Mouse (Mus musculus): ENCODE data around the gene Dnaaf5. TPM values are rescaled to one million over a fixed set of nuclear protein-coding genes. Genes with fewer than 3 reads are reported as not detected.

Gene Dnaaf5
- total RNA-seq, 2 experiments from 2014 or later: 8.0 to 8.4 TPM

DNA sequence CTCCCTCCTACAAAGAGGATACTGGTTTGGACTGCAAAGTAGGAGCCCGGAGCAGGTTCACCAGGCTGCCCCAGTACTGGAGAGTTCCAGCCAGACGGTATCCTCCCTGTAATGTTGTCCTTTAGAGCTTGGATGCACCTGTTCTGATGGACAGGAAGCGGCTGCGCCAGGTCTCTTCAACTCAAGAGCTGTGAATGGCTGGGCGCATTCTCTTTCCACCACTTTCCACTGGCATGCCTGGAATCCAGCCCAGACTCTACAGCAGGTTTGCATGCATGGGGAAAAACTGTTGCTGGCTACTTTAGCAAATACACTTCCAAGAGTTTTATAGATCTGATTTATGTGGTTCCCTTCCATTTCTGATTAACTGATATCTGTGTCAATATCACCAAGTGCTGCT is 8.7 kb upstream of the Dnaaf5 start:
- DNase-seq: no peak

DNA sequence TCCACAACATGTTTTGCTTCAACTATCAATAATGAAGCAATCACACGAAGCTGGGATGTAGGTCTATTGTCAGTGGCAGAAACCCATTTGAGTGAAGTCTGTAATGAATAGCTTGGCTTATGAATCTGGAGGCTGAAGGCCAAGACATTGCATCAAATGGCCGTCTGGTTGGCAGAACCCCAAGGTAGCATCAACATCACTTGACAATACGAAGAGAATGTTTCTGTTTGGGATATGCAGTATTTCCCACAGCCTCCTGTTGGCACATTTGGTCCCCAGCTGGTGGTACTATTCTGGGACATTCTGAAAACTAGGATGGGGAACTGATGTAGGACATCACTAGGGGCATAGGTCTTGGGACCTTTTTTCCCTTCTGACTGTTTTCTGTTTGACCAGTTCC is 6.1 kb upstream of the Dnaaf5 start:
- no peak for DNase-seq

DNA sequence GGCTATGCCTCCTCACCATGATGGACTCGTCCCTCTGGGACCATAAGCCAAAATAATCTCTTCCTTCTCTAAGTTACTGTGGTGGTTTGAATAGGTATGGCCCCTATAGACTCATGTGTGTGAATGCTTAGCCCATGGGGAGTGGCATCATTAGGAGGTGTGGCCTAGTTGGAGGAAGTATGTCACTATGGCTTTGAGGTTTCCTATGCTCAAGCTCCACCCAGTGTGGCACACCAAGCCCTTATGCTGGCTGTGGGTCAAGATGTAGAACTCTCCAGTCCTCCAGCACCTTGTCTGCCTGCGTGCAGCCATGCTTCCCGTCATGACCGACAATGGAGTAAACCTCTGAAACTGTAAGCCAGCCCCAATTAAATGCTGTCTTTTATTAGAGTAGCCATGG is 4.3 kb upstream of the Dnaaf5 start:
- no peak for DNase-seq

DNA sequence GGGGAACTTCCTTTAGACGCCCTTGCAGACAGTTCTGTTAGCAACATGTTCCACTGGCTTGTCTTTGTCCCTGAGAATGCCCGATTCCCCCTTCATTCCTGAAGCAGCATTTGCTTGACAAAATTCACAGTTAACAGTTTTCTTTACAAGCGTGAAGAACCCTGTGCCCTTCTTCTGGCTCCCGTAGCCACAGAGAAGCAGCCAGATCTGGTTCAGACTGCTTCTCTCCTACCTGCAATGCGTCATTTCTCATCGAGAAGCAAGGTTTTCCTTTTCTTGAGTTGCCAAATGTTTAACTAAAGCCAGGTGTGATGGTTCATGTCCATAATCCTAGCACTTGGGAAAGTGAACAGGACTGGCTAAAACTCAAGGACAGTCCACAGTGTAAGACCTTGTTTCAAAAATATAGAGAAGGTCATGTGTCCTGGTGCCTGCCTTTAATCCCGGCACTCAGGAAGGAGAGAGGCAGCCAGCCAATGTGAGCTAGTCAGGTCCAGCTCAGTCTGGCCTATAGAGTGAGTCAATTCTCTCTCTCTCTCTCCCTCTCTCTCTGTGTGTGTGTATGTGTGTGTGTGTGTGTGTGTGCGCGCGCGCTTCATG is 3.4 kb upstream of the Dnaaf5 start:
- no peak for DNase-seq

DNA sequence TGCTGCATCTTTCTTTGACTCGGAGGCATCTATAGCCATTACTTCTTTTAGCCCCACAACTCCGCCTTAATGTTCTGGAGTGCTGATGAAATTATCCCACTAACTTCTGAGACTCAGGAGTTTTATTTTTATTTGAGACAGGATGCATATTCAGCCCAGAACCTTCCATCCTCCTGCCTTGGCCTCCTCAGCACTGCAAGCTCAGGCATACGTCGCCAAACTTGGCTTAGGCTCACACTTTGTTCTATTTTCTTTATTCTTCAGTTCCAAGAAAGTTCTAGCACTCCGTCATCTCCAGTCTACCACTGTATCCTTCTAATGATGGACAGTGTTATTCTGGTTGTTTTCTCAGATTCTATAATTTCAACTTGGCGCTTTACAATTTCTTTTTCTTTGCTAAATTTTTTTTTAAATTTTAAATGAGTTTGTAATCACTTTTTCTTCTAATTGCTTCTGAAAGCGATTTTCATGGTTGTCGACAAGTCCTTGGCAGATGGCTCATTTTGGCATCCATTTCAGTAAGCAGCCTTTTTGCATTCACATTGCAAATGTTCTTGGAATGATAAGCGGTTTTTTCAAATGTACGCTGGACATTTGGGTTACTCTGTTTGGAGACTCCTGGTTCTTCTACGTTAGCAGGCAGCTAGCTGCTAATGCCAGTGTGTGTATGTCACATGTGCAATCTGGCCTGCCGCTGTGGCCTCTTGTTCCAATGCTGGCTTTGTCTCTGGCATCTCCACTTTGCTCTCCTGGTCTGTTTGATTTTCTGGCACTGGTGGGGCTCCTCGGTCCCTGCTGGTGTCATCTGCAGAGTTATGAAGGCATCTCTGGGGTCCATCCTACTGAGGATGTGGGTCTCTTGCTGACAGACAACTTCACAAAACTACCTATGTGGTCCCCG is 2.6 kb upstream of the Dnaaf5 start:
- peak in 1 of 2 experiments; percentile 19 for DNase-seq

DNA sequence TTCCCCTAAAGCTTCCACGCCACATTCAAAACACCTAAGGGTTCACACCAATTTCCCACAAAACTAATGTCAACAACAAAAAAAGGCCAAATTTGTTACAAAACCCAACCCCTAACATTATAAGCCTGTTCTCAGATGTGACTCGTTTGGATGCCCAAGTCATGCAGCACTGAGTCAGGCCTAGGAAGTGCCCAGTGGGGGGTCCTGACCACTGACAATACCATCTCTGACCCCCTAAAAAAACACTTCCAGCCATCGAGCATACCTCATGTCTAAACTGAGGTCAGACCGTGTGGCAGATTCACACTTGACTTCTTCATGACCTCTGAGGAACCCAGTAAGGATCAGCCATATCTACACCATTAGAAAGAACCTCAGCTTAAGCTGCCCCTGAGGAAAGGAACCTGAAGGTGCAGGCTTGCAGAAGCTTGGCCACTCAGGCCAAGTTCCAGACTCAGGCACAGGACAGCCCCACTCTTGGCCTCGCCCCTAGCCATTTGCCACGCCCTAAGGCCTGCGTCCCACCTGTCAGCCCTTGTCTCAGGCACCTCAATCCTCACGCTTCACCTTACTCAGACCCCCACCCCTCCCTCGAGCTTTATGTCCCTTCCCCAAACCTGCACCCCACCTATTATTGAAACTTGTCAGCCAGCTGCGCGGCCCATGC is 884 bp upstream of the Dnaaf5 start:
- no peak for DNase-seq

DNA sequence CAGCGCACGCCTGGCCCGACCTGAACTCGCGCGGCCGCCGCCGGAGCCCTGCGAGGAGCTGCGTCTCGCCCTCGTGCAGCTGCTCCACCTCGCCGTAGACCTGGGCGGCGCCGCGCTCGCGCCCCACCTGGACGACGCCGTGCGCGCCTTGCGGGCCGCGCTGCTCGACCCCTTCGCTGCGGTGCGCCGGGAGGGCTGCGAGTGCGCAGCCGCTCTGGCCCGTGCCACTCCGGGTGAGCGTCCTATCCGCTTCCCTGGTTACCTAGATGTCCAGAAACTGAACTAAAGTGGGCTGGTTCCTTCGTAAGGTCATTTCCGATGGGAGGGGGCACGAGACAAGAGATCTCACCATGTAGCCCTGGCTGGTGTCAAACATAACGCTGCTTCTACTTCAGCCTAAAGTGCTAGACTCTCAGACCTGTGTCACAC is 594 bp downstream of the Dnaaf5 start:
- peak in 1 of 2 experiments; percentile 10 for DNase-seq

DNA sequence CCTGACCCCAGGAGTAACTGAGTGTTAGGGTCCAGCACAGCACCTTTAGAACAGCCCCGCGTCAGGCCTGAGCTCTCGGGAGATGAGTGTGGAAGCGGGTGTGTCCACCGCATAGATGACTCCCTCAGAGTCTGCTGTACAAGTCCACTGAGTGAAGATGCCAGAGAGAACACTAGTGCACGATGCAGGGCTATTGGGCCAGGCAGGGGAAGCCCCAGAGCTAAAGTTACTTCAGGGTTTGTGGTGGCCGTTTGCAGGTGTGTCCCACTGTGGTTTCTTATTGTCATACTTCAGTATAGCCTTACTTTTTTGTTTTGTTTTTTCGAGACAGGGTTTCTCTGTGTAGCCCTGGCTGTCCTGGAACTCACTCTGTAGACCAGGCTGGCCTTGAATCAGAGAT is 10.9 kb downstream of the Dnaaf5 start:
- DNase-seq: no peak

DNA sequence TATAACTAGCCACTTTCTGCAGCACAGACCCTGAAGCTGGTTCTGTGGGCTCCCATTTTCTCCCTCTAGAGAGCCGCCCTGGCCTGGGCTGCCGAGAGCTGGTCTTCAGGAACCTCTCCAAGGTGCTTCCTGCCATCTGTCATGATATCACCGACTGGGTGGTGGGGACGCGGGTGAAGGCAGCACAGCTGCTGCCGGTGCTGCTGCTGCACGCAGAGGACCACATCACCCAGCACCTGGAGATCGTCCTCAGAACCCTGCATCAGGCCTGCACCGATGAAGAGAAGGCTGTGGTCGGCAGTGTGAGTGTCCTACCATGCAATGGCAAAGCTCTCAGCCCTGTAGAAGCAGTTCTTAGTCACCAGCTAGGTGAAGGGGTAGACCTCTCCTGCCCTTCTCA is 11.6 kb downstream of the Dnaaf5 start:
- no peak for DNase-seq

DNA sequence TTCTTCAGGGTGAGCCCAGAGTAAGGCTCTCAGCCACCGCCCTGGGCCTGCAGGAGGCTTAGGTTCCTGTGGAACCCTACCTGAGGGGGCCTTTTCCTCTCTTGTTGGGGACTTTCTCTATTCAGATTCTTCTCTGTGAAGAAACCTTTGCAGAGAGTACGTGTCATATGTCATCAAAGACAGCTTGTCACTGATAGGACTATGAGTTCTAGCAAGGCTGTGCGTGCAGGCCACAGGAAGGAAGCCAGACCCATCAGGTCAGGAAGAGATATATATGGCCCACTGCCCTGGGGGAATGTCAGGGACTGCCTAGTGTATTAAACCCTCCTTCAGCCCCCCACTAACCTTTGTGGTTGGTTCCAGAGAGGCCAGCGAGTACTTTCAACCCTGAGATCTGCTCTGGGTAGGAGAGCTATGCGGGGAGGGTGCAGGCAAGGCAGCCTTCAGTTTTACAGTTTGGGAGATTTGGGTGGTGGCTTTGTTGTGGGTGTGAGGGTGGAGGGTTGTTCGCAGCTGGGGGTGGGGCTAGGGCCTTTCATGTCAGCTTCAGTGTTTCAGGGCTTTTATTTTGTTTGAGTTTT is 16.8 kb downstream of the Dnaaf5 start:
- no peak for DNase-seq

DNA sequence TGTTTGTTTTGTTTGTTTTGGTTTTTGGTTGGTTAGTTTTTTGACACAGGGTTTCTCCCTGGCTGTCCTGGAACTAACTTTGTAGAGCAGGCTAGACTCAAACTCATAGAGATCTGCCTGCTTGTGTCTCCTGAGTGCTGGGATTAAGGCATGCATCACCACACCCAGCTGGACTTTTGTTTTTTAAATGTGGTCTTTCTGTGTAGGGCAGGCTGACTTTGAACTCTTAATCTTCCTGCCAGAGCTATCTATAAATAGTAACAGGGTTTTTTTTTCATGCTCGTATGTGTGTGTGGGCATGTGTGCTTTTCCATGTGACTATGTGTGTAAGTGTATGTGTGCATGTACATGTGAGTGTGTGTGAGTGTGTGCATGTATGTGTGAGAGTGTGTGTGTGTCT is 17.5 kb downstream of the Dnaaf5 start:
- no peak for DNase-seq

DNA sequence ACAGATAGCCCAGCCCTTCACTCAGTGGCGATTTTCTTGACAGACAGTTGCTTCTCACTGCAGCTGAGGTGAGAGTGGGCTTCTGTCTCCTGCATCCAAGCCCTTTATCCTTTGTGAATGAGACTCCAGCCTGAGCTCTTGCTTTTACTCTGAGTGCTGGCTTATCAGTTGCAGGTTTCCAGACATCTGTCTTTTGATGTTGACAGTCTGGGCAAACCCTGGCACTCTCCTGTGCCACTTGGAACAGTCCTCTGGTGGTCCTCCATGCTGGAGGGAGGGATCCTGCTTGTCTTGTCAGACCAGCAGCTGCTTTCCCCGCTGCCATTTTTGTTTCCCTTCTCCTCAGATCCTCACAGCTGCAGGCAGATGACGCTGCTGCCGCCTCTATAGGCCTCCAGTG is 21.9 kb downstream of the Dnaaf5 start:
- DNase-seq: no peak

DNA sequence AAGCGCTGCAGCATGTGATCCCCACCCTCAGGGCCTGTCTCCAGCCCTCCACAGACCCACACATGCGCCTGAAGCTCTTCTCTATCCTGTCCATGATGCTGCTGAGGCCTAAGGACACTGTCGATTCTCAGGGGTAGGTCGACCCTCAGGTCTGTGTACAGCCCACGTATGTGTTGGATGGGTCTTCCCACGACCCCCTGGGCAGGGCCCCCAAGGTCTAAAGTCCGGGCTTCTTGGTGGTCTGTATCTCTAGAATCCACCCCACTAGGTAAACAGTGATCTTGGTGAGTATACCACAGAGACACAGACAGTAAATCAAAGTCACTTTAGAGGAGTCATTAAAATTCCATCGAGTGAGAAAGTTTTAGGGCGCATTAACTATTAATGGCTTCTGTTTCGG is 24.1 kb downstream of the Dnaaf5 start:
- no peak for DNase-seq

DNA sequence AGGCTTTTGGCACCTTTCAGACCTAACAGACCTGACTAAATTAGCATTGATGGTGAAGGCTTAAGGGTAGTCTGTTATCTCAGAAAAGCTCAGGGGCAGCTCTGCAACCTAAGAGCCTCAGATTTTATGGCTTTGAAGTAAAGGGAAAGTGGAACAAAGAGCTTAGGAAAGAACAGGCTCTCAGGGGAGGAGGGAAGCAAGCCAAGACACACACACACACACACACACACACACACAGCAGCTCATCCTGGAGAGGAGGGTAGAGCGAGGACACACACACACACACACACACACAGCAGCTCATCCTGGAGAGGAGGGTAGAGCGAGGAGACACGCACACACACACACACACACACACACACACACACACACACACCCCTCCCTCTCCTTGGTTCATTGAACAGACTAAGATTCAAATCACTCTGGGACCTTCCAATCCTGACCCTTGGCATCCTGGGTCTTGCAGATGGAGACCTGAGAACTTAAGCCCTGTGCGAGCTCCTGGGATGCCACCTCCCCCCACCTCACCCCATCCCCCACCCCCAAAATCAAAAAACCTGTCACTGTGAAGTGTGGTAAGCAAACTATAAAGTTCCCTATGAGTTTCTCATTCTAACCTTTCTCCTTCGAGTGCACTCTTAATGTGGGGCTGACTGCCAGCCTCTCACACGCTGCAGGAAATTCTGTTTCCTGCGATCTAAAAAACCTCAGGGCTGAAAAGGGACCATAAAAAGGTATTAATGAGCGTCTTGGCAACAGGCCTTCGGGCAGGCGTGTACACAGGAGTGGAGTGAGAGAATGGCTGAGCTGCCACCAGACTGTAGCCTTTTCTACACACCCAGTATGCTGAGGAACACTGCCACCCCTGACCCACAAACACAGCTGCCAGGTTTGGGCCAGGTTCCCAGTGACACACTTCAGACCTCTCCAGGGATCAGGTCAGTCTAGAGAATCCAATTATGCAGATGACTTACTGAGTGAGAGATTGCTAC is 24.8 kb downstream of the Dnaaf5 start:
- no peak for DNase-seq

DNA sequence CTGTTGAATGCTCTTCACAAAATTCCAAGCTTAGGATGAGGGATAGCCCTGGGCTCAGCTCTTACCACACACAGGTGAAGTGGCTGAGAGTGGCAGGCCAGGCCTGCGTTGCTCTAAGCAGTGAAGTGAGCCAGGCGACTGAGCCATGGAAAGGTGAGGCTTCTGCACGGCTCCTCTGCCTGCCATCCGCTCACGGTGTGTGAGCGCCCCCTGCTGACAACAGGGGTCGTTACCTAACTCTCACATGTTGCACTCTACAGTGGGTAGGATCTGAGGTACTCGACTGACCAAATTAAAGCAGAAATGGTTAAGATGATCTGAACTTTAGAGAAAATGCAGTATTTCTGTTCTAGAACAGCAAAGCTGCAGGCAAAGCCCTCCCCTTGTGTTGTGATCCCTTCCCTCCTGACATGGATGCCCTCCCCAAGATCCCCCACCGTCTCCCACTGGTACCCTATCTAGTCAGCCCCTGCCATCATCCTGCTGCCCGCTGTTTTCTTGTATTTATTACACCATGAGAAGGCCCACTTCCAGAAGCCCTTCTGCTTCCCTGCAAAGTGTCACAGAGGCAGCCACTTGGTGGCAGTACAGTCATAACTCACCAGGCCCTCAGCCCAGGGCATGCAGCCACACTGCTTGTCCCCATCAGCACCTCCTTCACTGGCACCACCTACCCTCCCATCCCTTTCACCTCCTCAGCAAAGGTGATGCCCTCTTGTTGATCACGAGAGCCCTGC is 29.0 kb downstream of the Dnaaf5 start:
- DNase-seq: peak; percentile 65 to 67

DNA sequence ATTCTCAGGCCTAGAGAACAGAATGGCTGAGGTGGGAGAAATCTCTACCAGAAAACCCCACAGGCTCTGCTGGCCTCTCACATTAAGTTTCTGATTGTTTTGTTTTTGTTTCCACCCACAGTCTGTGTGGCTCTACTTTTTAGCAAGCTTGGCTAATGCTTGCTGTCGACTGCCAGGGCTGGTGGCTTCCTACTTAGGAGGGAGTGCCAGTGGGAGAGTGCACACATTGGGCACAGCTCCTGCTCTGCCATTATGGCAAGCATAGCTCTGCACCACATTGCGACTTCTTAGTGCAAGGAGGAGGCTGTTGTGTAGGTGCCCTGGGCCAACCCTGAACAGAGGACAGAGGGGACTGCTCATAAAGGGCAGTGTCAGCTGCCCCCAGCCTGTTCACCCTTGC is 33.1 kb downstream of the Dnaaf5 start:
- DNase-seq: no peak

DNA sequence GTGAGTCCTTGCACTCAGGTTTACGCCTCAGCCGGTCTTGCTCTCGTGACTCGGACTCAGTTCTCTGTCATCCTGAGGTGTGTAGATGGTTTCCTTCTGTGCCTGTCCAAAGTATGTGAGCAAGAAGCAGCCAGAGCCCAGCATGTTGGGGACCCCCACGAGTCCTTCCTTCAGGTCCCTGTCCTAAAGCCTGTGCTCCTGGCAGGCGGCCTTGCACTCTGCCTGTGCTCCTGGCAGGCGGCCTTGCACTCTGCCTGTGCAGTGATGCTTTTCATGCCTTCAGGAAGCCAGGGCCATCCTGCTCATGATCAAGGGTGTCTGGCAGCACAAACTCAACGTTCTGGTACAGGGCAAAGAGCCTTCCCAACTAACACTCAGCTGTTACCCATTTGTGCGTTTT is 33.6 kb downstream of the Dnaaf5 start:
- no peak for DNase-seq

DNA sequence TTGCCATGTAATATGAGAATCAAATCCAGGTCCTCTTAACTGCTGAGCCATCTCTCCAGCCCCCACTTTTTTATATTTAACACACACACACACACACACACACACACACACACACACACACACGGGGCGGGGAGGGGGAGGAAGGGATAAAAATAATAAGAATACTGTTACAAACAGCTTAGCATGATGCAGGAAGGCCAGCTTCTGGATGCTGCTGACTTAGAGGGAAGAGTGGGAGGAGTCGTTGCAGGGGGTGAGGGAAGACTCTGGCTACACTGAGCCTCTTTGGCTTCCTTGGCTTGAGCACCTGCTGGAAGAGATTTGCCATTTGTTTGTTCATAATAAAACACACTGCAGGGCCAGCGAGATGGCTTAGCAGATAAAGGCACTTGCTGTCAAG is 34.9 kb downstream of the Dnaaf5 start:
- no peak for DNase-seq

DNA sequence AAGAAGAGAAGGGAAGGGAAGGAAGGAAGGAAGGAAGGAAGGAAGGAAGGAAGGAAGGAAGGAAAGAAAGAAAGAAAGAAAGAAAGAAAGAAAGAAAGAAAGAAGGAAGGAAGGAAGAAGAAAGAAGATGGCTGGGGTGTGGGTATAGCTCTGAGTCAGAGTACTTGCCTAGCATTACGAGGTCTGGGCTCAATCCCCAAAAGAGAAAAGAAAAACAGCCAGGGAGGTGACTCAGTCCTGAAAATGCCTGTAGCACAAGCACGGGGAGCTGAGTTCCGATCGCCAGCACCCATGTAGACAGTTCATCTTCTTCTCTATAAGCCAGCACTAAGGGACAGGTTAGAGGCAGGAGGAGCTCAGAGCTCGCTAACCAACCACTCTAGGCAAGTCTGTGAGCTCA is 39.7 kb downstream of the Dnaaf5 start:
- no peak for DNase-seq

DNA sequence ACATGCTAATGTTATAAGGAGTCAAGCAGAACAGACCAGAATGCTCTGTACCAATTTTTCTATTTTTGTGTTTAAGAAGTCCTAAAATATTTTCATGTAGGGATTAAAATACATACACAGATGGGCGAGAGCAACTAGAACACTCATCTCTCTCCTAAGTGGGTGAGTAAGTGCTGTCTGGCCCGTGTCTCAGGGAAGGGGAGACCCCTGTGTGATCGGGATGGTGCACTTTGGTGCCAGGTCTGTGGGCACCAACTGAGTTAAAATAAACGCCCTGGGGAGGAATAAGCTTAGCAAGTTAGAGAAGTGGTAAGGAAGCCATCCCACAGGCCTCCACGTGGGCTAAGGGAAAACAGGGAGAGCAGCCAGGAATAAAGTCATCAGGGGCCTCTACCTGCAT is 40.9 kb downstream of the Dnaaf5 start:
- no peak for DNase-seq

DNA sequence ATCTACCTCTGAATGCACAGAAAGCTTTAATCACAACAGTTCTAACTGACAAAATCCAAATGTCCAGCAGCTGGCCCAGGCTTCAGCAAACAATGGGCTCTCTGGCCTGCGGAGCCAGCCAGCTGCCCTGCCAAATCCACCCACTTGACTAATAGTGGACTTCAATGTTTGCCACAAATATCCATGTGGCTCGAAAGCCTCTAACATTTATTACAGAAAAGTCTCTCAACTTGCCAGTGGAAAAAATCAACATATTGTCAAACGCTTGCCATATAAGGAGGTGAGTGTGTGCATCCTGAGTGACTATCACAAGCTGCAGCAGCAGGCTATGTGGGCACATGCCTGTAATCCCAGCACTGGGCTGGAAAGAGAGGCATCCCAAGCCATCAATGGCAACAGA is 48.8 kb downstream of the Dnaaf5 start:
- DNase-seq: no peak
